Mouse (Mus musculus): Measurements from ENCODE around the gene Iqcn. TPM values are rescaled to one million over a fixed set of nuclear protein-coding genes. Genes with fewer than 3 reads are reported as not detected.

The Iqcn gene
- polyA plus RNA-seq, 1 experiment from 2014 or later = 0.09 TPM

- WGBS = 94% methylated on average over 6 of the region's 6 CpGs
- peaks cover 32% of the 10 kb centered on the region for H3K36me3 ChIP-seq
- H3K9ac ChIP-seq = 0 out of 2 replicates have a peak overlapping the region, but pooled peaks have one; percentile 49
- H3K27me3 ChIP-seq = no peaks in the 10 kb centered on the region
- no peak for ATAC-seq (ENCODE audit: low FRiP score)
- H3K27ac ChIP-seq = no peak overlapping the region
- H3K9me3 ChIP-seq = no peaks in the 10 kb centered on the region
- H3K4me2 ChIP-seq = peak overlapping the region; percentile 88; the same call in 1 of the 2 replicates
- peaks cover 65% of the 10 kb centered on the region for H3K4me1 ChIP-seq (replicated peaks)
- no peak overlapping the region for H3K4me3 ChIP-seq
These were observed 53.3 kb downstream of the Iqcn start for GRCm38 (mm10) chr8:70756476-70757040.

GRCm38 (mm10) chr8:70757523-70758307 lies 54.5 kb downstream of the Iqcn start:
- WGBS = 61% methylated on average over 22 of the region's 22 CpGs
- peaks cover 63% of the 10 kb centered on the region for H3K4me1 ChIP-seq (replicated peaks)
- H3K4me3 ChIP-seq = no peak overlapping the region
- H3K27ac ChIP-seq = peak overlapping the region; percentile 20
- H3K27me3 ChIP-seq = no peaks in the 10 kb centered on the region
- peak overlapping the region; percentile 49; the same call in 1 of the 2 replicates for H3K9ac ChIP-seq
- no peaks in the 10 kb centered on the region for H3K9me3 ChIP-seq
- no peak overlapping the region for H3K4me2 ChIP-seq
- peaks cover 32% of the 10 kb centered on the region for H3K36me3 ChIP-seq
- ATAC-seq (ENCODE audit: low FRiP score) = no peak

DNA sequence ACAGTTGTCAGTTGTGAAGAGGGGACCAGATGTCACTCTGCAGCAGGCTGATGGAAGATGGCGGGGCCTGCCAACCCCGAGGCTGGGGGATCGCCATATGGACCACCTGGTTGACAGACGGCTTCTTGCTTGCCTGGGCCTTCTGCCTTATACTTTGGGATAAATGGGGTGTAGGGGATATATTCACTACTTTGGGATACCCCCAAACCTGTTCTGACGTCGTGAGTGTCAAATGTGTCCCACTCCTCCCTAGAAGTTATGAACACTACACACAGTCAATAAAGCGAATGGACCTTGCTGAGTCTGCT lies 55.0 kb downstream of the Iqcn start:
- Histone ChIP-seq H3K27ac (peak overlapping the region; percentile 20), H3K4me3 (no peak overlapping the region), H3K4me2 (no peak overlapping the region), H3K27me3 (no peaks in the 10 kb centered on the region), H3K9me3 (no peaks in the 10 kb centered on the region), H3K36me3 (peaks cover 32% of the 10 kb centered on the region), H3K4me1 (replicated peaks) (peaks cover 59% of the 10 kb centered on the region), H3K9ac (peak overlapping the region; percentile 49; the same call in 1 of the 2 replicates)
- WGBS = 70% methylated on average over 7 of the region's 7 CpGs
- ATAC-seq (ENCODE audit: low FRiP score) = no peak

DNA sequence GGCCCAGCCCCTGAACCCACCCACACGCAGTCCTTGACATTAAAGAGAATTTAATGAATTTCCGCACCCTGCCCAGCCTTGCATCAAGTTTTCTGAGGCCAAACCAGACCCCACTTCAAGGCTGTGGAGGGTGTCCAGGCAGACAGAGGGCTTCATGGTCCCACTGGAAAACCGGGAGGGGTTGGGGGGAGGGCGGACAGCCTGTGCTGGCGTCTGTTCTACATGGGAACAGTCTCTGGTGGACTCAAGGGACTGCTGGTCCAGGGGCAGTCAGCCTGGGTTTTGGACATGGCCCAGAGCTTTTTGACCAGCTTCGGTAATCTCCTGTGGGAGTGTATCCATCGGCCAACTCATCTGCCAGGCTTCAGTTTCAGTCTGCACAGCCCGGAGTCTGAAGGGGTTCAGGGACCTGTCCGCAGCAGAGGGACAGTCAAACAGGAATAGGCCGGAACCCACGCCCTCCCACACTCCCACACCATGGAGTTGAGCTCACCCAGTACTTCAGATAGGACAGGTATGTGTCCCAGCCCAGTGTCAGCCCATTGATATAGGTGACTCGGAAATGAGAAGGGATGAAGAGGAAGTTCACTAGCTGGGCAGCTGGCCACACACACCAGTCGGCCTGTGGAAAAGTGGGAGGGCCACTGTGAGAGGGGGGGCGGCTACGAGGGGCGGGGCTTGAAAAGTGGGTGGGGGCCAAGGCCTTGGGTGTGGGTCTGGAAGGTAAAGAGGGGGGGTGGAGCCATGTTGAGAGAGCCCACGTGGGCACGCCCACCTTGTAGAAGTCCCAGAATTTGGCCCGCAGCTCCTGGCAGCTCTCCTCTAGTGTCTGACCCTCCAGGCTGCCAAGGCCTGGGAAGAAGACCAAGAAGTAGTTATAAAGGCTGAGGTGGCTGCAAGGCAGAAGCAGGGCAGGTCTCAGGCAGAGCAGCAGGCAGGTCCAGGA lies 55.6 kb downstream of the Iqcn start:
- H3K9me3 ChIP-seq = no peaks in the 10 kb centered on the region
- H3K27me3 ChIP-seq = no peaks in the 10 kb centered on the region
- no peak overlapping the region for H3K4me3 ChIP-seq
- 69% methylated on average over 19 of the region's 19 CpGs for WGBS
- H3K4me2 ChIP-seq = peak overlapping the region; percentile 98
- peaks cover 58% of the 10 kb centered on the region for H3K4me1 ChIP-seq (replicated peaks)
- H3K27ac ChIP-seq = peak overlapping the region; percentile 20
- peaks cover 32% of the 10 kb centered on the region for H3K36me3 ChIP-seq
- ATAC-seq (ENCODE audit: low FRiP score) = no peak
- 0 out of 2 replicates have a peak overlapping the region, but pooled peaks have one; percentile 49 for H3K9ac ChIP-seq

DNA sequence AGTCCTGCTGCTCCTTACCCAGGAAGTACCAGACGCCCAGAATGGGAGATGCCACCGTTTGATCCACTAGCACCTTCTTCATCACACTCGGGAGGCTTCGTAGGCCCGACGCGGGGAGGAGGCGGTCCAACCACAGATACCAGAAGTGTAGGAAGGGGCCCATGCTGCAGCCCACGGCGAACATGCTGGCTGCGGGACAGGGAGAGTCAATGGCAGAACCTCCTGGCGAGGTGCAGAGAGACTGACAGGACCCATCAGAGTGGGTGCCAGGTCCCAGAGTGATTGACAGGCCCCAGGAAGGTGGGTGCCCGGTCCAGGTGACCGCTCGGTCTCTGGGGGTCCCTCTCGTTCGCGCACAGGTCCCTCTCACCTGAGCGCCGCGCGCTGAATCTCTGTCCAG lies 57.1 kb downstream of the Iqcn start:
- H3K36me3 ChIP-seq = peaks cover 39% of the 10 kb centered on the region
- under 1% methylated on average over 22 of the region's 22 CpGs for WGBS
- no peaks in the 10 kb centered on the region for H3K9me3 ChIP-seq
- H3K4me2 ChIP-seq = peak overlapping the region; percentile 98
- H3K4me3 ChIP-seq = peak overlapping the region; percentile 70
- H3K27me3 ChIP-seq = no peaks in the 10 kb centered on the region
- peak overlapping the region; percentile 93 for H3K9ac ChIP-seq
- H3K4me1 ChIP-seq (replicated peaks) = peaks cover 52% of the 10 kb centered on the region
- no peak for ATAC-seq (ENCODE audit: low FRiP score)
- H3K27ac ChIP-seq = peak overlapping the region; percentile 87

DNA sequence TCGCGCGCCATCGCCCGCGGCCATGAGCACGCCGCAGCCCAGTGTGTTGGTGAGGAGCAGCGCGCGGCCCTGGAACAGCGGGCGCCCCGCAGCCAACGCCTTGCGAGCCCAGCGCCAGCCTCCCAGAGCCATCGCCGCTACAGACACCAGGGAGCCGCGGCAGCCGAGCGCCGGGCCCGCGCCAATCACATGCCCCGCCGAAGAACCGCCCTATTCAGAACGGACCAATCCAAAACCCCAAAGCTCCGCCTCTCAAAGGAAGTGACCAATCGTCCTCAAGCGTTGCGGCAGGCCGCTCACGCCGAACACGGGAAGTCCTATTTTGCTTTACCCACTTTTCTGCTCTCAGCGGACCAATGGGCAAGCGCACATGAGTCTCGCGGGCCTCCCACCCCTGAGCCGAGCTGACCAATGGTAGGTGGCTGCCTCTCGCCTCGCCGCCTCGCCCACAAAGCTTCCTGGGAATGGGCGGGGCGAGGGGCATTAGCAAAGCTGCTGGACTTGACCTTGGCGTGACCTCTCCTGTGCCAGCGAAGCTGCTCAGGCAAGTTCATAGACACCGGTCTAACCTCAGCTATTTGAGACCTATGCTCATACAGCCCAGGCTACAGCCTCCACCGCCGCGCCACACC lies 57.6 kb downstream of the Iqcn start, which contains the start of gene Mpv17l2:
Gene Mpv17l2 (minus strand): TSS at position 172 of the 632 bp plus-strand sequence.
- peak within 1 kb of the TSS; percentile 98 for H3K4me2 ChIP-seq
- WGBS = under 1% methylated on average over 55 of the region's 55 CpGs
- H3K4me3 ChIP-seq = peak within 1 kb of the TSS; percentile 70
- peaks cover 38% of the 10 kb centered on the region for H3K36me3 ChIP-seq
- H3K9ac ChIP-seq = peak within 1 kb of the TSS; percentile 93
- H3K27me3 ChIP-seq = peaks cover 3% of the 10 kb centered on the region; the same call in 1 of the 2 replicates
- no peaks in the 10 kb centered on the region for H3K9me3 ChIP-seq
- peak; percentile 95 for ATAC-seq (ENCODE audit: low FRiP score)
- peaks cover 50% of the 10 kb centered on the region for H3K4me1 ChIP-seq (replicated peaks)
- H3K27ac ChIP-seq = peak within 1 kb of the TSS; percentile 87

DNA sequence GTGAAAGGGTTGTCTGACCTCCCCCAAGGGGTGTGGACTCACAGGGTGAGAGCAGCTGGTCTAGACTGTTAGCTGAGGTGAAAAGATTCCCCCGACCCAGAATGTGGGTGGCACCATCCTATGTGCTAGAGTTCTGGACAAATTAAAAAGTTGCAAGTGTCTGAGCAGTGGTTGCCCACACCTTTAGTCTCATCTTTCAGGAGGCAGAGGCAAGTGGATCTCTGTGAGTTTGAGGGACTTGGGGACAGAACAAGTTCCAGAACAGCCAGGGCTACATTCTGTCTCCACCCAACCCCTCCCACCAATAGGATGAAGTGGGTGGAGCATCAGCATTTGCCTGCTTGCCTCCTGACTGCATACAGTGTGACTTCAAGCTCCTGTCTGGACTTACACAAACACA lies 58.9 kb downstream of the Iqcn start:
- peaks cover 16% of the 10 kb centered on the region for H3K27me3 ChIP-seq
- H3K36me3 ChIP-seq = peaks cover 26% of the 10 kb centered on the region
- H3K4me1 ChIP-seq (replicated peaks) = peaks cover 50% of the 10 kb centered on the region
- H3K27ac ChIP-seq = no peak overlapping the region
- no peaks in the 10 kb centered on the region for H3K9me3 ChIP-seq
- whole genome bisulfite sequencing = 68% methylated on average over 1 of the region's 1 CpGs
- no peak overlapping the region for H3K4me2 ChIP-seq
- no peak overlapping the region for H3K4me3 ChIP-seq
- no peak for ATAC-seq (ENCODE audit: low FRiP score)
- H3K9ac ChIP-seq = no peak overlapping the region

DNA sequence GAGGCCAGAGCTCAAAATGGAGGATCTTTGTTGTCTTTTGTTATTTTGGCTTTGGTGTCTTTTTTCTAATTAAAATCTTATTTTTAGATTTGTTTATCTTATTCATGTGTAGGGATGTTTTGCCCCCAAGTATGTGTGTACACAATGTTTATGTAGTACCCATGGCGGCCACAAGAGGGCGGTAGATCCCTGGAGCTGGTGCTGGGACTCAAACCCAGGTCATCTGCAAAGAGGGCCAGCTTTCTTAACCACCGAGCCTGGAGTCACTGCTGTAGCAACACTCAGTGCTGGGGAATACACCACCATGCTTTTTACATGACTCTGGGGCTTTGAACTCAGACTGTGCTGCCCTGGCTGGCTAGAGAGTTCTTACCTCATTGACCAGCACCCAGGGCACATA lies 60.1 kb downstream of the Iqcn start:
- H3K27me3 ChIP-seq = peaks cover 28% of the 10 kb centered on the region
- H3K4me1 ChIP-seq (replicated peaks) = peaks cover 37% of the 10 kb centered on the region
- no peak overlapping the region for H3K4me2 ChIP-seq
- H3K4me3 ChIP-seq = no peak overlapping the region
- H3K27ac ChIP-seq = no peak overlapping the region
- no peak overlapping the region for H3K9ac ChIP-seq
- H3K36me3 ChIP-seq = peaks cover 25% of the 10 kb centered on the region
- WGBS = 3% methylated on average over 3 of the region's 3 CpGs
- no peak for ATAC-seq (ENCODE audit: low FRiP score)
- H3K9me3 ChIP-seq = no peaks in the 10 kb centered on the region

DNA sequence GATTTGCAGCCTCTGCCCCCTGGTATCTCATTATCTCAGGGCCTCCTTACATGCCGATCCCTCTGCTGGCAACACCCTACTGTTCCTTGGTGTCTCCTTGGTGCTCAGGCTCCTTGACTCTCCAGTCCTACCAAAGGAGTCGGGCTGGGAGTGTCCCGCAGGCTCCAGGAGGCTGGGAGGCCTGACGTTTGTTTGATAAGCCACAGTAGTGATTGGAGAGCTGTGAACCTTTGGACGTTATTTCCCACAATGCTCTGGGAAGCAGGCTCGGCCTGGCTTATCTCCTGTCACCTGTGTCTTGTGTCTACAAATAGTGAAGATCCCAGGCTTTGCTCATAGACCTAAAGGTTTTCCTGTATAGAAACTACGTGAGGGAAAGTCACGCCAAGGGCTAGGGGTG lies 60.8 kb downstream of the Iqcn start:
- H3K27ac ChIP-seq = no peak overlapping the region
- H3K9ac ChIP-seq = no peak overlapping the region
- H3K4me3 ChIP-seq = no peak overlapping the region
- peaks cover 30% of the 10 kb centered on the region for H3K27me3 ChIP-seq
- peaks cover 32% of the 10 kb centered on the region for H3K4me1 ChIP-seq (replicated peaks)
- no peaks in the 10 kb centered on the region for H3K9me3 ChIP-seq
- peaks cover 26% of the 10 kb centered on the region for H3K36me3 ChIP-seq
- H3K4me2 ChIP-seq = no peak overlapping the region
- WGBS = 86% methylated on average over 8 of the region's 8 CpGs
- no peak for ATAC-seq (ENCODE audit: low FRiP score)

GRCm38 (mm10) chr8:70764676-70765075 lies 61.4 kb downstream of the Iqcn start:
- Histone ChIP-seq H3K36me3 (peaks cover 28% of the 10 kb centered on the region), H3K27me3 (peaks cover 30% of the 10 kb centered on the region), H3K4me2 (no peak overlapping the region), H3K9me3 (no peaks in the 10 kb centered on the region), H3K4me1 (replicated peaks) (peaks cover 28% of the 10 kb centered on the region), H3K9ac (no peak overlapping the region), H3K27ac (no peak overlapping the region), H3K4me3 (no peak overlapping the region)
- ATAC-seq (ENCODE audit: low FRiP score) = no peak
- WGBS = 93% methylated on average over 13 of the region's 13 CpGs

DNA sequence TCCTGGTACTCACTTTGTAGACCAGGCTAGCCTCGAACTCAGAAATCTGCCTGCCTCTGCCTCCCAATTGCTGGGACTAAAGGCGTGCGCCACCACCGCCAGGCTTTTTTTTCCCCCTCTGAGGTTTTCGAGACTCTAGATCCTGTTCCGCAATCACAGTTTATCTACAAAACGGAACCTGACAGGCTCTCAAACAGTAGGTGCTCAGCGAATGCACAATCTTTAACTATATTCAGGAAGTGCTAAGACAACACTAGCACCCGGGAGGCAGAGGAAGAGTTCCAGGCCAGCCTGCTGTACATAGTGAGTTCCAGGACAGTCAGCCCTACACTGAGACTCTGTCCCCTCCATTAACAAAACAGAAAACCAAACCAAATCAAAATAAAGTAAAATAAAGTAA lies 62.1 kb downstream of the Iqcn start:
- ATAC-seq (ENCODE audit: low FRiP score) = no peak
- WGBS = 81% methylated on average over 9 of the region's 9 CpGs
- peaks cover 35% of the 10 kb centered on the region for H3K36me3 ChIP-seq
- H3K4me3 ChIP-seq = no peak overlapping the region
- H3K4me1 ChIP-seq (replicated peaks) = peaks cover 24% of the 10 kb centered on the region
- H3K9ac ChIP-seq = peak overlapping the region; percentile 60; the same call in 1 of the 2 replicates
- no peak overlapping the region for H3K27ac ChIP-seq
- peak overlapping the region; percentile 53 for H3K4me2 ChIP-seq
- no peaks in the 10 kb centered on the region for H3K9me3 ChIP-seq
- H3K27me3 ChIP-seq = peaks cover 30% of the 10 kb centered on the region

Data from hindbrain, embryonic 13.5 days (tissue).